Mouse (Mus musculus) midbrain, postnatal 0 days (tissue): ENCODE data around the gene Kat2b. TPM values are rescaled to one million over a fixed set of nuclear protein-coding genes. Genes with fewer than 3 reads are reported as not detected.
"Not testable (repeated sequence)": the region's sequence is repeated elsewhere in the genome, so short reads cannot be mapped to it uniquely, and the experiment has no call there.

Source experiments
- ATAC-seq: fragments of 200-750 bp; cut with Nextera tagmentation; 2 replicates; pipeline ENCODE4 v1.8.0; 2017; ENCODE audit warnings: moderate number of reproducible peaks, mild to moderate bottlenecking, moderate TSS enrichment, moderate library complexity; ENCODE audit not compliant: low FRiP score
- DNase-seq: peaks from one replicate; pipeline ENCODE4 v3.0.0-alpha.2; 2015; ENCODE audit warnings: low spot score
- H3K27ac ChIP-seq: fragments of 300-500 bp; sonication (generic); 2 replicates; pipeline ENCODE4 v1.5.1; 2014; ENCODE audit warnings: low read depth, mild to moderate bottlenecking, low read length, mixed read lengths
- H3K27me3 ChIP-seq: fragments of 300-500 bp; sonication (generic); 2 replicates; pipeline ENCODE4 v1.6.1; 2014; ENCODE audit warnings: low read length, control low read depth, mixed read lengths; ENCODE audit not compliant: insufficient read depth
- H3K36me3 ChIP-seq: fragments of 300-500 bp; sonication (generic); 2 replicates; pipeline ENCODE4 v1.6.1; 2014; ENCODE audit warnings: low read length, control low read depth, mixed read lengths; ENCODE audit not compliant: insufficient read depth
- H3K4me1 ChIP-seq: fragments of 300-500 bp; sonication (generic); 2 replicates; pipeline ENCODE4 v1.6.1; 2014; ENCODE audit warnings: mild to moderate bottlenecking, control low read depth, antibody characterized with exemption, low read length, mixed read lengths; ENCODE audit not compliant: insufficient read depth
- H3K4me2 ChIP-seq: fragments of 300-500 bp; sonication (generic); 2 replicates; pipeline ENCODE4 v1.6.1; 2014; ENCODE audit warnings: low read depth, mild to moderate bottlenecking, low read length, mixed read lengths; ENCODE audit not compliant: poor library complexity, severe bottlenecking
- H3K4me3 ChIP-seq: fragments of 300-500 bp; sonication (generic); 2 replicates; pipeline ENCODE4 v1.5.1; 2014; ENCODE audit warnings: low read depth, mild to moderate bottlenecking, low read length, moderate library complexity
- H3K9ac ChIP-seq: fragments of 300-500 bp; sonication (generic); replicated peaks from 2 replicates; pipeline ENCODE4 v1.6.1; 2014; ENCODE audit warnings: mild to moderate bottlenecking, low read length, moderate library complexity, mixed read lengths; ENCODE audit not compliant: poor library complexity, severe bottlenecking
- H3K9me3 ChIP-seq: fragments of 300-500 bp; sonication (generic); 2 replicates; pipeline ENCODE4 v1.6.1; 2016; ENCODE audit warnings: low read length, control low read depth
- CTCF ChIP-seq: IDR thresholded peaks from 2 replicates; pipeline ENCODE4 v1.5.1; 2016; ENCODE audit warnings: antibody characterized with exemption, mild to moderate bottlenecking
- WGBS: fragments of 180-500 bp; shearing (Covaris S2); extraction: QIAGEN DNeasy Blood & Tissue Kit; methylation state at CpG from one replicate; pipeline ENCODE4 v1.1.7; 2014; 5-methylcytosine and 5-hydroxymethylcytosine counted together
- polyA plus RNA-seq: library from polyadenylated mRNA; unstranded; fragments of >200 nt; fragmentation: Nextera tagmentation; extraction: Ambion mirVana; gene quantifications from 2 replicates; pipeline ENCODE4 v1.2.1, GENCODE M21; 2015
- total RNA-seq: library from RNA; depleted of rRNA; stranded (reverse); fragments of >200 nt; gene quantifications from 2 replicates; pipeline ENCODE4 v1.2.3, GENCODE M21; 2014; rRNA removed

The Kat2b gene
- total and polyA plus RNA-seq, 2 experiments from 2014 or later, result 3.6 to 22.5 TPM

- no peak overlapping the region for H3K4me3 ChIP-seq
- no peak overlapping the region for H3K27ac ChIP-seq
- ATAC-seq (no peak), DNase-seq (no peak)
- TF ChIP-seq CTCF, result no peak
- H3K9me3 ChIP-seq, result no peaks in the 10 kb centered on the region
- no peak overlapping the region for H3K9ac ChIP-seq
- H3K4me1 ChIP-seq, result no peaks in the 10 kb centered on the region
- 61% methylated on average over 1 of the region's 1 CpGs for WGBS
- H3K27me3 ChIP-seq, result no peaks in the 10 kb centered on the region
- H3K36me3 ChIP-seq, result no peaks in the 10 kb centered on the region
- H3K4me2 ChIP-seq, result no peak overlapping the region
Observed at GRCm38 (mm10) chr17:53714453-53714852, 147.8 kb downstream of the Kat2b start.

- not testable (repeated sequence) for H3K9me3 ChIP-seq, H3K9ac ChIP-seq, ATAC-seq, H3K4me1 ChIP-seq, H3K36me3 ChIP-seq, H3K27ac ChIP-seq, H3K4me3 ChIP-seq, H3K27me3 ChIP-seq, H3K4me2 ChIP-seq, DNase-seq
- WGBS, result 62% methylated on average over 1 of the region's 1 CpGs
Observed at GRCm38 (mm10) chr17:53715161-53715560, 148.5 kb downstream of the Kat2b start.

DNA sequence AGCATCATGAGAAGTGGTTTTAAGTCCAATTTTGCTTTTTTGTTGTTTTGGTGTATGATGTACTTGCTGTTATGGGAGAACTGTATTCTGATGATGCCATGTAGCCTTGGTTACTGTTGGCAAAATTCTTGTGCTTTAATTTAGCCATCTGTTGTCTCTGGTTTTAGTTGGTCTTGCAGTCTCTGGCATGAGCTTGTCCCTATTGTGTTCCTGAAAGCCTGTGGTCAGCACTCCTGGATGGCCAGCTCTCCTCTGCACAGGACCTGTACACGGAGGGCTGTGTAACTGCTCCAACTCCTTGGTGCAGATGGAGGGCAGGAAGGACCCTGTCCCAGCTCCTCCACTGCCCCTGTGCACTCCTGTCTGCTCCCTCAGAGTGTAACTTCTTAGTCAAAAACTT lies 151.8 kb downstream of the Kat2b start:
- no peaks in the 10 kb centered on the region for H3K4me1 ChIP-seq
- no peak overlapping the region for H3K9ac ChIP-seq
- 77% methylated on average over 1 of the region's 1 CpGs for WGBS
- no peak overlapping the region for H3K4me3 ChIP-seq
- ATAC-seq (no peak), DNase-seq (no peak)
- H3K36me3 ChIP-seq, result no peaks in the 10 kb centered on the region
- no peak overlapping the region for H3K4me2 ChIP-seq
- no peak for TF ChIP-seq CTCF
- no peaks in the 10 kb centered on the region for H3K27me3 ChIP-seq
- H3K9me3 ChIP-seq, result no peaks in the 10 kb centered on the region
- H3K27ac ChIP-seq, result no peak overlapping the region

DNA sequence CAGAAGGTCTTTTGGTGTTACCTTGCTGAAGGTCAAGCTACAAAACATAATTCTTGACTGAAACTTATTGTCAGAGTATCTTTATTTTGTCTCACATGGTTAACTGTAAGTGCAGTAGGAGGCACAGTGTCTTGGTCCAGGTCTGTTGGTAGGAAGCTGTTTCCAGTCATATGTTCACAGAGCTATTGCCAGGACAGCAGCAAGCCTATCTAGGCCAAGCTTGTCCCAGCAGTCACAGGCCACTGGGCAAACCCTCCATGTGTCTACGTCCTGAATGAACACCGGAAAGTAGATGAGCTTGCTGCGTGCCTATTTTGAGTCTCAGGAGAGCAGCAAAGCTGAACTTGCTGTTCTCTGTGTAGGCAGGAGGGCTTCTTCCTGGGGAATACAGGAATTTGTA lies 152.3 kb downstream of the Kat2b start:
- DNase-seq, H3K9ac ChIP-seq, H3K4me3 ChIP-seq, H3K4me2 ChIP-seq, H3K4me1 ChIP-seq, H3K27ac ChIP-seq, ATAC-seq, H3K36me3 ChIP-seq, H3K27me3 ChIP-seq, H3K9me3 ChIP-seq: not testable (repeated sequence)
- WGBS, result 92% methylated on average over 3 of the region's 3 CpGs

Other genes with a start within 250 kb of the Kat2b start
- 1.2 and 3.1 TPM in 2 replicates for gene Efhb, start 103.5 kb upstream of the Kat2b start, total RNA-seq
- 0.66 and 1.0 TPM in 2 replicates for gene Efhb, start 103.5 kb upstream of the Kat2b start, polyA plus RNA-seq
- 98.9 and 112 TPM in 2 replicates for gene Rab5a, start 87.6 kb upstream of the Kat2b start, total RNA-seq
- 101 and 112 TPM in 2 replicates for gene Rab5a, start 87.6 kb upstream of the Kat2b start, polyA plus RNA-seq
- not detected in 2 replicates for gene Pp2d1, start 27.4 kb upstream of the Kat2b start, total RNA-seq
- gene Pp2d1, start 27.4 kb upstream of the Kat2b start, polyA plus RNA-seq, result 0.26 and 0.42 TPM in 2 replicates
- gene Sgo1, start 122.5 kb downstream of the Kat2b start, total RNA-seq, result 1.4 and 2.2 TPM in 2 replicates
- 2.2 and 3.5 TPM in 2 replicates for gene Sgo1, start 122.5 kb downstream of the Kat2b start, polyA plus RNA-seq